Mouse (Mus musculus) left cerebral cortex, postnatal 25 days (tissue): ENCODE measurements at regions not wholly inside any gene's neighbourhood (a gene's known extent, or its start where the extent isn't known, plus 50 kb on each side); places are given as distances from the start of the nearest gene placed in this dataset.

Source experiments
- DNase-seq, 2 experiments: peaks; one replicate each; pipeline ENCODE4 v3.0.0; 2022; ENCODE audit warnings: low spot score in 2 of 2, mixed read lengths in 1 of 2
- intact Hi-C: fragments of 180-260 bp; cut with DNase I; formaldehyde crosslinking; loops from one replicate; pipeline ENCODE4 v1.15.1; 2025

- no peak for DNase-seq
- intact Hi-C loops: loop anchor here (2.0 kb wide), 1 partner anchor 484 kb away; no protein-coding TSS in a partner anchor
These were observed 1909.6 kb upstream of the 5930422O12Rik start for GRCm38 (mm10) chr8:31518903-31519302.

DNA sequence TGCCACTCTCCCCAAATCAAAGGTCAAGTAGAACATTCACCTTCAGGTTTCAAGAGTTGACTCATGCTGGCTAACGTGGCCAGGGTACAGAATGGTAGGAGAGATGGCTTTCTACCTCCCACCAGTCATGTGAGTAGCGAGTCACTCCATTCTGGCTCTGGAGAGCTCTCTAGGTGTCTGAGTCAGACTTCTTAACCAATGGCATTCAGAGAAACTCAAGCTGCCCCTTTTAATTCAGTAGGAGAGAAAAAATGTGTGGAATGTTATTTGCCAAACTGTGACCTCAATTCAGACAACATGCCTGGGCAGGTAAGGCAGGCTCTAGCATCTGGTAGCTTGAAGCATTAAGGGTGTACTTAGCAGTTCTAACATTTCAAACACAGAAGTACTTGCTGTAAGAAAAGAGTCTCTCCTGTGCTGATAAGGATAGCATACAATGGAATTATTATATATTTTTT lies 1907.5 kb upstream of the 5930422O12Rik start:
- peak in 1 of 2 experiments; percentile 9 for DNase-seq
- intact Hi-C loops: loop anchor here (10.0 kb wide), 1 partner anchor 694 kb away; no protein-coding TSS in a partner anchor

GRCm38 (mm10) chr8:31525071-31525470 lies 1903.4 kb upstream of the 5930422O12Rik start:
- intact Hi-C loops: loop anchor here (10.0 kb wide), 1 partner anchor 690 kb away; no protein-coding TSS in a partner anchor
- DNase-seq: no peak

DNA sequence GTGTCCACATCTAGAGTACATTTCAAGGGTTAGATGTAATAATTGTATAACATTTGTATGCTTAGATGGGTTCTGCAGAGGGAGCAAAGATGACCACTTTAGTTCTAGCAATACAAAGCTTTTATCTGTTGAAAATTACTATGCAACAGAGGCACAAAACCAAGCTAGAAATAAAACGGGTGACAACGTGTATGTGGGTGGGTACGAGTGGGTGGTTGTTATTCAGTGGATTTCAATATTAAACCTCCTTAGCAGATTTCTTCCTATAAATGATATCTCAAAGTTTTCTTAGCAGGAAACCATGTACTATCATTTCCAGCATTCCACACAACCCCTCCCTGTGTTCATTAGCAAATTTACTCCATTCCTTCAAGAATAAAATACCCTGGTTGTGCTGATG lies 1889.3 kb upstream of the 5930422O12Rik start:
- DNase-seq: peak; percentile 26 to 54
- intact Hi-C loops: no loop called here

GRCm38 (mm10) chr8:31541646-31542045 lies 1886.9 kb upstream of the 5930422O12Rik start:
- no peak for DNase-seq
- intact Hi-C loops: no loop called here

- intact Hi-C loops: no loop called here
- DNase-seq: no peak
These were observed 1854.4 kb upstream of the 5930422O12Rik start for GRCm38 (mm10) chr8:31574136-31574535.

DNA sequence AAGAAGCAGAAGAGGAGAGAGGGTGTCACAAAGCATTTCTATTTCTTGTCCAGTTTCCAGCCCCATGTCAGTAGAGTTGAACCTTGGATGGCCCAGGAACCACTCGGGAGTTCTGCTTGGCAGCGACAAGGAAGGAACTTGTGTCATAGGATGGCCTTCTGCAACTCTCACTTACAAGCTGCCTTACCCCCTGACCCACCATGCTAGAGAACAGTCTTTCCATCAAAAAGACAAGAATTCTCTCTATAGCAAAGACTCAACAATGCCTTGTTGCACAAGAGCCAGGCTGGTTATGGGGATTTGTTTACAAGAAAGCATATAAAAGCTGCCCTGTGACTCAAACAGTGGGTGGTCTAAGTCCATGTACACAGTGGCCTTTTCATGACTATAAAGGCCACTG lies 1852.4 kb upstream of the 5930422O12Rik start:
- intact Hi-C loops: no loop called here

GRCm38 (mm10) chr8:31584661-31585060 lies 1843.8 kb upstream of the 5930422O12Rik start:
- intact Hi-C loops: no loop called here
- no peak for DNase-seq

More for the DNA sequence above, 1852.4 kb upstream of the 5930422O12Rik start:
- DNase-seq: no peak

GRCm38 (mm10) chr8:31599536-31599935 lies 1829.0 kb upstream of the 5930422O12Rik start:
- no peak for DNase-seq
- intact Hi-C loops: no loop called here

DNA sequence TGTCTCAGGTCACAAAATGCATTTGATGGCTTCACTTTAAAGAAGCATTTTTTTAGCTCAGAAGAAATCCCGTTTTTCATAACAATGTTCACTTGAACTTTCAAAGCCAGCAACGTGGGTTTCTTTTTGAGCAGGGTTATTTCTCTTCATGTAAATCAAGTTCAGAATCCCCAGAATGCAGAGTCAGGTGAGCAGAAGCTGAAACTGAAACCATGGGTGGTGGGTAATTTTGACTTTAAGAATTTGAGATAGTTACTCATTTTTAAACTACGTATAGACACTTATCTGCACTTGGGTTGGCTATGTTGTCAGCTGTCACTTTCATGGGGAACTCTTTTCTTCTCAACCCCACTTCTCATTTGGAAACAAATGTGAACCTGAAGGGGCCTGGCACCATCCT lies 1827.5 kb upstream of the 5930422O12Rik start:
- DNase-seq: no peak
- intact Hi-C loops: no loop called here

GRCm38 (mm10) chr8:31616501-31616900 lies 1812.0 kb upstream of the 5930422O12Rik start:
- intact Hi-C loops: no loop called here
- no peak for DNase-seq

DNA sequence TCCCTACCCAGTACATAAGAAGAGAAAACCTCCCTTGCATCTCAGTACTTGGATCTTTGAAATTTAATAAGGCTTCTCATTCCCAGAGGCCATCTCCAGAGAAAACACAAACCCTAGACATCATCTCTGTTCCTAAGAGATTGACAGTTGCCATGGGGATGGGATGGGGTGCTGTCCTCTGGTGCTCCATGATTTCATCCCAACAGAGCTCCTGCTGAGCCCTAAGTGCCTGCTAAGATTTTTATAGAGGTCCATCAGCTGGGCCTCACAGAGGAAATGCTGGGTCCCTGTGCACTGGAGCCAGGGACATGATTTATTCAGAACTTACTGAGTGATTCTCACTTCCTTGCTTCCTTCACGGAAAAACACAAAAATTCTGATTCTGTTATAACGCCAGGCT lies 1800.8 kb upstream of the 5930422O12Rik start:
- no peak for DNase-seq
- intact Hi-C loops: no loop called here

GRCm38 (mm10) chr8:31628146-31628545 lies 1800.4 kb upstream of the 5930422O12Rik start:
- intact Hi-C loops: no loop called here
- DNase-seq: peak; percentile 6 to 28

DNA sequence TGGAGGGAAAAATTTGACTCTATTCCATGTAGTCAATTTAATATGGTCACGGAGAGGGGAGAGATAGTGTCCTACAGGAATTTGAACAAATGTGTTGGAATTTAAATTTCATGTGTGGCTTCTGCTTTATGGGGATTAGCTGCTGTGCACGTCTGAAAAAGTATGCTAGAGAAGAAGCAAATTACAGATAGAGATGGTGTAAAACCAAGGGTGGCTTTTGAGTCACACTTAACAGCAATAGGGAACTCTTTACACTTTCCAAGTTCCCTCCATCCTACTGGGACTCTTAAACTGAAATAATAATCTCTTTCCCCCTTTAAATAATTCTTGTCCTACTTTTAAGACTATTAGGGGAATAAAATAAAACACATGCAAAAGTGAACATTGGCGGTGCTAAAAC lies 1790.1 kb upstream of the 5930422O12Rik start:
- no peak for DNase-seq
- intact Hi-C loops: no loop called here

- DNase-seq: no peak
- intact Hi-C loops: no loop called here
These were observed 1764.8 kb upstream of the 5930422O12Rik start for GRCm38 (mm10) chr8:31663717-31664116.

DNA sequence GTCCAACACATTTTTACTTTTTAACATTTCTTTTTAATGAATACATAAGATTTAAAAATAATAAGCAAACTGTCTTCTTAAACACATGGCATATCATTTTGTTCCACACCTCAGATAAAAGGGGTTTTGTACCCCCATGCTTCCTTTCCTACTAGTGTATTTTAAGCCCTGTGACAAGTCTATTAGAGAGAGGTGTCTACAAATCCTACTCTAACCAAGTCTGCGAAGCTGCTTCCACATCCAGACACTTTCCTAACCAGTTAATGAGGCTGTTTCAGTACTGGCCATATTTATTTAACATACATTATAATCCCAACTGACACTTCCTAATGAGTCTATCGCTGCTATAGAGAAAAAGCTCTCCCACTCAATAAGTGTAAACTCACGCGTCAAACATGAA lies 1763.0 kb upstream of the 5930422O12Rik start:
- intact Hi-C loops: no loop called here
- no peak for DNase-seq

- intact Hi-C loops: no loop called here
- DNase-seq: no peak
These were observed 1724.3 kb upstream of the 5930422O12Rik start for GRCm38 (mm10) chr8:31704168-31704567.

DNA sequence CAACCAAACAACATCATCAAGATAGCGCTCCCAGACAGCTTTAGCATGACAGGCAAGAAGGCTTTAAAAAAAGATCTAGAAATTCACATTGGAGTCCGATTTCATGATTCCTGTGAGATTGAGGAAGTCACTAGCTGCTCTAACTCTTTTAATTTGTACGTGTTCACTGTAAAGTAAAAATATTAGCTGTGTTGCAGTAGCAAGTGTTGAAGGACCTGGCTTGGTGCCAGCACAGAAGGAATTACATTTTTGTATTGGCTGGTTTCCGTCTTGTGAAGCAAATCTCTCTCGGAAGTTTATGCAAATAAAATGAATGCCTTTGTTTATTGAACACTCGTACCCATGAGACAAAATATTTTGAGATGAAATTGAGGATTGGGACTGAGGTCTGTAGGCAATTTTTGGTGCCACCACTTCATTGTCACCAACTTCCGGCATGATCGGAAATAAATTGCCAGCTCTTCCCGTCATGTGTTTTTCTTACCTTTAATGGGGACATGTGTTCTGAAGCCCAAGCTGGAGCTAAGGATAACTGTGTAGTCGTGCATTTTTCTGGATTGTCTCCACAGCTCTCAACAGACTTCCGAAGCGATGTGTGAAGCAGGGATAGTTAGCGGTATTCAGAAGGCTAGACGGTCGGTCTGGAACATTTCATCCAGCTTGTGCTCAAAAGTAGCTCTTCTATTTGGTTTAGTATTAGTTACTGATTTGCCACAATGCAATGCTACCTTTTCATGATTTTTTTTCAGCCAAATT lies 1715.0 kb upstream of the 5930422O12Rik start:
- intact Hi-C loops: no loop called here
- peak; percentile 23 to 28 for DNase-seq

DNA sequence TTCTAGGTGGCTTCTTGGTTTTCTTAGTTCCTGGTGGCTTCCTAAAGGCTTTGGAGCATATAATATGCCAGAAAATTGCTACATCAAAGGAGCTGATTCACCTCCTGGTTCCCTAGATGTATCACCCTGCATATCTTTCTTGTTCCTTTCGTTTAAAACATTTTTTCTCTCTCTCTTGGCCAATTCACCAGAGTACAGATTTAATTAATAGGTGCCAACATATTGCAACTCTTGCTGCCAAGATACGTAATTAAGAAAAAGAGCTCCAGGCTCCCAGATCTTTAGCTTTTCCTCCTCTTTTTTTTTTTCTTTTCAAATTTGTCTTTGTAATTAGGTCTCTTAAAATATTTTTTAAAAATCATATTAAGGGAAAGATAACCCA lies 1714.4 kb upstream of the 5930422O12Rik start:
- intact Hi-C loops: no loop called here
- DNase-seq: no peak

GRCm38 (mm10) chr8:31720021-31720420 lies 1708.5 kb upstream of the 5930422O12Rik start:
- intact Hi-C loops: no loop called here
- no peak for DNase-seq

GRCm38 (mm10) chr8:31720585-31720984 lies 1707.9 kb upstream of the 5930422O12Rik start:
- DNase-seq: peak; percentile 4 to 29
- intact Hi-C loops: no loop called here
